Mouse (Mus musculus): Measurements from ENCODE around the gene Myh10. TPM values are rescaled to one million over a fixed set of nuclear protein-coding genes. Genes with fewer than 3 reads are reported as not detected.

The Myh10 gene
- polyA plus RNA-seq, 1 experiment, result 20.9 TPM

DNA sequence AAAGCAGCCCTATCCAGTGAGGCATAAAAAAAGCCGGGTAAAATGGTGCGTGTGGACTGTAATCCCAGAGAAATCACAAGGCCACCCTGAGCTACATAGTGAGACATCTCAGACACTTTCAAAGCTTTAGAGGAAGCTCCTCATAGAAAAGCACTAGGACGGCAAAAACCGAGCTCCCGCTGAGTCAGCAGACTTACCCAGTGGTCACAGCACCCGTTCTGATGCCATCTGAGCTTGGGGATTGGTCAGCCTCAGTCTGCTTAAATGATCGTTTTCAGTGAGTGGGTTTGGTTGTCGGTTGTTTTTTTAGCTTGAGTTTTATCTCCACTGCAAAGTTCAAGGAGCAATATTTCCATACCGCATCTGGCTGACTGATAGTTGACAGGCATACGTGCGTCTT lies 86.6 kb downstream of the Myh10 start:
- Histone ChIP-seq H3K36me3 (ENCODE audit: control insufficient read depth, insufficient read depth) (peaks cover 5% of the 10 kb centered on the region), H3K79me2 (ENCODE audit: control insufficient read depth, insufficient read depth) (no peaks in the 10 kb centered on the region), H3K4me3 (no peak overlapping the region), H3K27me3 (ENCODE audit: control insufficient read depth, insufficient read depth, insufficient read length) (no peaks in the 10 kb centered on the region), H3ac (ENCODE audit: control insufficient read depth, insufficient read length) (no peak overlapping the region), H3K4me2 (ENCODE audit: low read depth) (no peak overlapping the region)
- TF ChIP-seq MYOD1 (IDR thresholded peaks at IDR 0.05; ENCODE audit: control insufficient read depth in 1 of 3, insufficient read length in 2 of 3, low read depth in 2 of 3), result no peak
- no peak for TF ChIP-seq CEBPB (IDR thresholded peaks at IDR 0.05; ENCODE audit: insufficient read depth, poor library complexity, severe bottlenecking)
- no peak for TF ChIP-seq POLR2AphosphoS2 (IDR thresholded peaks at IDR 0.05; ENCODE audit: insufficient read length, low read depth)
- no peak for TF ChIP-seq MAX (IDR thresholded peaks at IDR 0.05; ENCODE audit: low read depth)
- TF ChIP-seq E2F4 (IDR thresholded peaks at IDR 0.05; ENCODE audit: insufficient read depth), result no peak
- TF ChIP-seq USF1 (IDR thresholded peaks at IDR 0.05; ENCODE audit: low read depth), result no peak
- no peak for TF ChIP-seq SRF (IDR thresholded peaks at IDR 0.05; ENCODE audit: control insufficient read depth, insufficient read length, low read depth)
- no peak for TF ChIP-seq POLR2A (IDR thresholded peaks at IDR 0.05; ENCODE audit: insufficient read length, low read depth)
- TF ChIP-seq TCF12 (IDR thresholded peaks at IDR 0.05; ENCODE audit: insufficient read depth, poor library complexity, severe bottlenecking), result no peak
- no peak for TF ChIP-seq MYOG (IDR thresholded peaks at IDR 0.05; ENCODE audit: control insufficient read depth in 1 of 3, insufficient read depth in 1 of 3, insufficient read length in 2 of 3, low read depth in 2 of 3)
- no peak for TF ChIP-seq REST (IDR thresholded peaks at IDR 0.05; ENCODE audit: insufficient read depth, insufficient read length)
- TF ChIP-seq TCF3 (IDR thresholded peaks at IDR 0.05; ENCODE audit: insufficient read length, low read depth), result no peak

DNA sequence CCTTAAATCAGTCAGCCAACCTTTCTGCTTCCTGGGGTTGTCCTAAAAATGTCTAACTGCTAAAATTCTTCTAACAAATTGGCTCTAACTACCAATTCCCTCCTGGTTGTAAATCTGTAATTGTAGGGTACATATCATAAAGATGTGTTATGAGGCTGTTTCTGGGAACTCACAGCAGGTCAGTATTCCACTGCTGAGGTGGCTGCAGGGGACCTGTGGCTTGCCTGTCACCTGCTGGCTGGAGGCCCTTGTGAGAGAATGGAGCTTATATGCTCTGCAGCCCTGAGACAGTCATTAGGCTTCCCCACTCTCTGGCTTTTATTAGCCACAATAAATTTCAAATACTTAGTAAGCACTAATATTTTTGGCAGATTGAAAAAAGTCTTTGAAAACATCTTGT lies 87.5 kb downstream of the Myh10 start:
- Histone ChIP-seq H3K27me3 (ENCODE audit: control insufficient read depth, insufficient read depth, insufficient read length) (no peaks in the 10 kb centered on the region), H3K36me3 (ENCODE audit: control insufficient read depth, insufficient read depth) (peaks cover 5% of the 10 kb centered on the region), H3ac (ENCODE audit: control insufficient read depth, insufficient read length) (no peak overlapping the region), H3K4me2 (ENCODE audit: low read depth) (no peak overlapping the region), H3K4me3 (no peak overlapping the region), H3K79me2 (ENCODE audit: control insufficient read depth, insufficient read depth) (no peaks in the 10 kb centered on the region)
- TF ChIP-seq E2F4 (IDR thresholded peaks at IDR 0.05; ENCODE audit: insufficient read depth), result no peak
- TF ChIP-seq MYOD1 (IDR thresholded peaks at IDR 0.05; ENCODE audit: control insufficient read depth in 1 of 3, insufficient read length in 2 of 3, low read depth in 2 of 3), result no peak
- no peak for TF ChIP-seq CEBPB (IDR thresholded peaks at IDR 0.05; ENCODE audit: insufficient read depth, poor library complexity, severe bottlenecking)
- no peak for TF ChIP-seq TCF12 (IDR thresholded peaks at IDR 0.05; ENCODE audit: insufficient read depth, poor library complexity, severe bottlenecking)
- TF ChIP-seq REST (IDR thresholded peaks at IDR 0.05; ENCODE audit: insufficient read depth, insufficient read length), result no peak

DNA sequence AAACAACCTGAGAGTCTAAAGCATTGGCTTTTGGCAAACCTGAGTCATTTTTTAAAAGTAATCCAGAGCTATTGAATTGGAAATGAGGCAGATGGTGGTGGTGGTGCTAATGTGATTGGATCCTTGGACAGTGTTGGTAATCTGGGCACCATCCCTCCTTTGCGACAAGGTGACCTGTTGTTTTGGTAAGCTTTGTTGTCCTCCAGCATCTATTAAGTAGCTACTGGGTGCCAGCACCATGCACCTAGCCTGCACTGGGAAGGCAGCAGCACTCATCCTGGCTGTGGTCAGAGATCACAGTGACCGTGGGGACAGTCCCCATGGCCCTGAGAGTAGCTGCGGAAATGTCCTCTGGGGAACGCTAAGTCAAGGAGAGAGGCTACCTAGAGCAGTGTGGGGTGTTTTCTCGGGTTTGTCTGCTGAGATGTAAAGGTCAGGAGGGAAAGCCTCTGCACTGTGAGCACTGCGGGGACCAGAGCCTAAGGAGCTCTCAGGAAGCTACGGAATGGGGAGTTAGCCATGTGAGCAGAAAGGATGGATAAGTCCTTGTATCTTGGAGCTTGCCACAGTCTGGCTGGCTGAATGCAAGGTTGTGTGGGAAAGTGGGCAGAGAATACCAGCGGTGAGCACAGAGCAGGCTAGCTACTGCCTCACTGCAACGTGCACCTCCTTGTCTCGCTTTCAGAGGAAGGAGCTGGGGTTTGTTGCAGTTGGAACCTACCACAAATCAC lies 88.5 kb downstream of the Myh10 start:
- TF ChIP-seq USF1 (IDR thresholded peaks at IDR 0.05; ENCODE audit: low read depth) (no peak), TCF3 (IDR thresholded peaks at IDR 0.05; ENCODE audit: insufficient read length, low read depth) (no peak), REST (IDR thresholded peaks at IDR 0.05; ENCODE audit: insufficient read depth, insufficient read length) (no peak), POLR2AphosphoS2 (IDR thresholded peaks at IDR 0.05; ENCODE audit: insufficient read length, low read depth) (no peak)
- no peak overlapping the region for H3ac ChIP-seq (ENCODE audit: control insufficient read depth, insufficient read length)
- H3K79me2 ChIP-seq (ENCODE audit: control insufficient read depth, insufficient read depth), result no peaks in the 10 kb centered on the region
- no peak overlapping the region for H3K4me2 ChIP-seq (ENCODE audit: low read depth)
- H3K36me3 ChIP-seq (ENCODE audit: control insufficient read depth, insufficient read depth), result peaks cover 5% of the 10 kb centered on the region
- no peak overlapping the region for H3K4me3 ChIP-seq
- H3K27me3 ChIP-seq (ENCODE audit: control insufficient read depth, insufficient read depth, insufficient read length), result no peaks in the 10 kb centered on the region

DNA sequence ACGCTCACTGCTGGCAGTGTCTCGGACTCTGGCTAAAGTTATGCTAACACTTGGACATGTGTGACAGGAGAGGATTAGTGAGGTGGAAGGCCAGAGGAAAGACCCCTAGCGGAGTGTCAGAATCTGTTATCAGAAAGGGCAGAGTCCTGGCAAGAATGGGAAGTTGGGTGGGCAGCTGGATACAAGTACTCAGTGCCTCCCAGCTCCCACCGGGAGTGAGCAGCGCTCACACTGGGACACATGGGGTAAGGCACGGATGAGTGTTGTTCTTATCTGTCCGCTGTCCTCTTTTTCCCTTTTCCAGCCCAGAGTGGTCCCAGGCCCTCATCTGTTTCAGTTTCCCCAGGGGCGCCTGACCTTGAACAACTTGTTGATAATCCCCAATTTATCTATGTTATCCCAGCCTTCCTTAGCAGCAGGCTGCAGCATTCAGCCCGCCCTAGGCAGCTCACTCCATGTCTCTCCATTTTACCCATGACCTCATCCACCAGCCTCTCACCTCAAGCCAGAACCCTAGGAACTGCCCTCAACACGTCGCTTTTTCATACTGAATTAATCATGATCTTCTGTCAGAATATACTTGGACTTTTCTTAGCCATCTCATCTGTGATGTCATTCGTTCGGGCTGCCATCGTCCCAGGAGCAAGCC lies 89.2 kb downstream of the Myh10 start:
- H3K36me3 ChIP-seq (ENCODE audit: control insufficient read depth, insufficient read depth), result peaks cover 11% of the 10 kb centered on the region
- TF ChIP-seq USF1 (IDR thresholded peaks at IDR 0.05; ENCODE audit: low read depth), result no peak
- no peak for TF ChIP-seq TCF12 (IDR thresholded peaks at IDR 0.05; ENCODE audit: insufficient read depth, poor library complexity, severe bottlenecking)
- TF ChIP-seq MAX (IDR thresholded peaks at IDR 0.05; ENCODE audit: low read depth), result no peak
- no peak for TF ChIP-seq SRF (IDR thresholded peaks at IDR 0.05; ENCODE audit: control insufficient read depth, insufficient read length, low read depth)
- TF ChIP-seq E2F4 (IDR thresholded peaks at IDR 0.05; ENCODE audit: insufficient read depth), result no peak
- TF ChIP-seq MYOG (IDR thresholded peaks at IDR 0.05; ENCODE audit: control insufficient read depth in 1 of 3, insufficient read depth in 1 of 3, insufficient read length in 2 of 3, low read depth in 2 of 3), result no peak
- TF ChIP-seq TCF3 (IDR thresholded peaks at IDR 0.05; ENCODE audit: insufficient read length, low read depth), result no peak
- TF ChIP-seq MYOD1 (IDR thresholded peaks at IDR 0.05; ENCODE audit: control insufficient read depth in 1 of 3, insufficient read length in 2 of 3, low read depth in 2 of 3), result no peak
- no peak for TF ChIP-seq POLR2A (IDR thresholded peaks at IDR 0.05; ENCODE audit: insufficient read length, low read depth)
- TF ChIP-seq CEBPB (IDR thresholded peaks at IDR 0.05; ENCODE audit: insufficient read depth, poor library complexity, severe bottlenecking), result no peak
- TF ChIP-seq POLR2AphosphoS2 (IDR thresholded peaks at IDR 0.05; ENCODE audit: insufficient read length, low read depth), result no peak
- no peak for TF ChIP-seq REST (IDR thresholded peaks at IDR 0.05; ENCODE audit: insufficient read depth, insufficient read length)

DNA sequence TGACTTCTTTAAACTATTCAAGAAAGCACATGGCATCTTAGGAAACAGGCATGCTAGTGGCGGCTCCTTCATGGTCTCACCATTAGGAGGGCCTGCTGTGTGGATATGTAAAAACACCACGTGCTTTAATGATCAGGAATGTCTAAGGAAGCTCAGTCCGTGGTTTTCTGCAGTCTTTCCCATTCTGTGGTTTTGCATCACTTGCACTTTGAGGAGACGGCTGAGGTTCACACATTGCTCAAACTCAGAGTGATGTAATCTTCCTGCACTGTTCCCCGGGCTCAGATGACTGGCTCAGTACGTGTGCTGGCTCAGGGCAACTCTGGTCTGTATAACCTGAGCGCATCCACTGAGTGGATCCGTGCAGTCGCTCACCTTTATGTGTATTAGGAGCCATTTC lies 91.0 kb downstream of the Myh10 start:
- Histone ChIP-seq H3K27me3 (ENCODE audit: control insufficient read depth, insufficient read depth, insufficient read length) (no peaks in the 10 kb centered on the region), H3K79me2 (ENCODE audit: control insufficient read depth, insufficient read depth) (no peaks in the 10 kb centered on the region), H3ac (ENCODE audit: control insufficient read depth, insufficient read length) (no peak overlapping the region), H3K36me3 (ENCODE audit: control insufficient read depth, insufficient read depth) (peaks cover 13% of the 10 kb centered on the region), H3K4me2 (ENCODE audit: low read depth) (no peak overlapping the region), H3K4me3 (no peak overlapping the region)
- no peak for TF ChIP-seq MYOG (IDR thresholded peaks at IDR 0.05; ENCODE audit: control insufficient read depth in 1 of 3, insufficient read depth in 1 of 3, insufficient read length in 2 of 3, low read depth in 2 of 3)
- TF ChIP-seq CEBPB (IDR thresholded peaks at IDR 0.05; ENCODE audit: insufficient read depth, poor library complexity, severe bottlenecking), result 0 out of 2 replicates have a peak, but pooled peaks have one; percentile 28

More for the DNA sequence above, 89.2 kb downstream of the Myh10 start:
- no peak overlapping the region for H3K4me3 ChIP-seq
- no peaks in the 10 kb centered on the region for H3K79me2 ChIP-seq (ENCODE audit: control insufficient read depth, insufficient read depth)
- H3K27me3 ChIP-seq (ENCODE audit: control insufficient read depth, insufficient read depth, insufficient read length), result no peaks in the 10 kb centered on the region
- no peak overlapping the region for H3K4me2 ChIP-seq (ENCODE audit: low read depth)
- H3ac ChIP-seq (ENCODE audit: control insufficient read depth, insufficient read length), result no peak overlapping the region

Measured in myocyte (in vitro differentiated cells).